Mouse (Mus musculus) MN1 (cell line): ENCODE measurements around the gene Clic6.

Experiments
- DNase-seq: peaks from one replicate; pipeline ENCODE4 v3.0.0-alpha.2; 2016; ENCODE audit warnings: low spot score

The Clic6 gene

GRCm38 (mm10) chr16:92524651-92525050 lies 39.1 kb downstream of the Clic6 start:
- DNase-seq, result no peak

- no peak for DNase-seq
These were observed 40.4 kb downstream of the Clic6 start for GRCm38 (mm10) chr16:92525919-92526318.

- no peak for DNase-seq
These were observed 49.7 kb downstream of the Clic6 start for GRCm38 (mm10) chr16:92535258-92535657.

GRCm38 (mm10) chr16:92538356-92538755 lies 52.8 kb downstream of the Clic6 start:
- DNase-seq, result no peak

- DNase-seq, result peak; percentile 40
These were observed 58.7 kb downstream of the Clic6 start for GRCm38 (mm10) chr16:92544264-92544663.

- DNase-seq, result no peak
These were observed 63.1 kb downstream of the Clic6 start for GRCm38 (mm10) chr16:92548651-92549050.

GRCm38 (mm10) chr16:92551266-92552105 lies 66.0 kb downstream of the Clic6 start:
- DNase-seq, result no peak

- no peak for DNase-seq
These were observed 66.5 kb downstream of the Clic6 start for GRCm38 (mm10) chr16:92552106-92552382.

- DNase-seq, result peak; percentile 43
These were observed 67.3 kb downstream of the Clic6 start for GRCm38 (mm10) chr16:92552858-92553257.

- no peak for DNase-seq
These were observed 69.5 kb downstream of the Clic6 start for GRCm38 (mm10) chr16:92555051-92555450.

GRCm38 (mm10) chr16:92565291-92565690 lies 79.8 kb downstream of the Clic6 start:
- peak; percentile 48 for DNase-seq

GRCm38 (mm10) chr16:92565708-92566107 lies 80.2 kb downstream of the Clic6 start:
- peak; percentile 74 for DNase-seq

- no peak for DNase-seq
These were observed 80.6 kb downstream of the Clic6 start for GRCm38 (mm10) chr16:92566146-92566545.

GRCm38 (mm10) chr16:92571246-92571645 lies 85.7 kb downstream of the Clic6 start:
- no peak for DNase-seq

GRCm38 (mm10) chr16:92573193-92573592 lies 87.7 kb downstream of the Clic6 start:
- no peak for DNase-seq

- no peak for DNase-seq
These were observed 90.3 kb downstream of the Clic6 start for GRCm38 (mm10) chr16:92575792-92576191.

- no peak for DNase-seq
These were observed 91.8 kb downstream of the Clic6 start for GRCm38 (mm10) chr16:92577381-92577780.

- DNase-seq, result no peak
These were observed 93.5 kb downstream of the Clic6 start for GRCm38 (mm10) chr16:92578915-92579653.

GRCm38 (mm10) chr16:92580981-92581380 lies 95.4 kb downstream of the Clic6 start:
- DNase-seq, result no peak

GRCm38 (mm10) chr16:92581767-92582166 lies 96.2 kb downstream of the Clic6 start:
- no peak for DNase-seq

GRCm38 (mm10) chr16:92587836-92588235 lies 102.3 kb downstream of the Clic6 start:
- no peak for DNase-seq
